Mouse (Mus musculus) embryonic facial prominence, embryonic 11.5 days (tissue): ENCODE data around the gene Ush2a. TPM values are rescaled to one million over a fixed set of nuclear protein-coding genes. Genes with fewer than 3 reads are reported as not detected.

Experiments used
- ATAC-seq: fragments of 200-750 bp; cut with Nextera tagmentation; replicated peaks from 2 replicates; pipeline ENCODE4 v1.8.0; 2017; ENCODE audit warnings: low read depth; ENCODE audit not compliant: insufficient number of reproducible peaks, low FRiP score, low TSS enrichment
- DNase-seq: peaks from one replicate; pipeline ENCODE4 v3.0.0-alpha.2; 2015; ENCODE audit warnings: low spot score
- H3K27ac ChIP-seq: fragments of 300-500 bp; sonication (generic); replicated peaks from 2 replicates; pipeline ENCODE4 v1.5.1; 2014; ENCODE audit warnings: mild to moderate bottlenecking, low read depth, low read length, control low read depth
- H3K27me3 ChIP-seq: fragments of 300-500 bp; sonication (generic); 2 replicates; pipeline ENCODE4 v1.6.1; 2014; ENCODE audit warnings: mild to moderate bottlenecking, low read length, moderate library complexity, mixed read lengths; ENCODE audit not compliant: control insufficient read depth, insufficient read depth
- H3K36me3 ChIP-seq: fragments of 300-500 bp; sonication (generic); replicated peaks from 2 replicates; pipeline ENCODE4 v1.6.1; 2014; ENCODE audit warnings: low read depth, mild to moderate bottlenecking, low read length, moderate library complexity, mixed read lengths; ENCODE audit not compliant: control insufficient read depth, insufficient read depth
- H3K4me1 ChIP-seq: fragments of 300-500 bp; sonication (generic); 2 replicates; pipeline ENCODE4 v1.6.1; 2014; ENCODE audit warnings: low read length, mixed read lengths; ENCODE audit not compliant: control insufficient read depth, insufficient read depth
- H3K4me2 ChIP-seq: fragments of 300-500 bp; sonication (generic); 2 replicates; pipeline ENCODE4 v1.6.1; 2014; ENCODE audit warnings: low read depth, mild to moderate bottlenecking, control low read depth, low read length, moderate library complexity
- H3K4me3 ChIP-seq: fragments of 300-500 bp; sonication (generic); 2 replicates; pipeline ENCODE4 v1.5.1; 2014; ENCODE audit warnings: low read depth, low read length, control low read depth
- H3K9ac ChIP-seq: fragments of 300-500 bp; sonication (generic); replicated peaks from 2 replicates; pipeline ENCODE4 v1.6.1; 2014; ENCODE audit warnings: mild to moderate bottlenecking, control low read depth, low read length
- H3K9me3 ChIP-seq: fragments of 300-500 bp; sonication (generic); replicated peaks from 2 replicates; pipeline ENCODE4 v1.6.1; 2016; ENCODE audit warnings: mild to moderate bottlenecking, low read length, inconsistent platforms, mixed read lengths; ENCODE audit not compliant: control insufficient read depth
- WGBS: fragments of 180-500 bp; shearing (Covaris S2); extraction: QIAGEN DNeasy Blood & Tissue Kit; methylation state at CpG from one replicate; pipeline ENCODE4 v1.1.7; 2014; 5-methylcytosine and 5-hydroxymethylcytosine counted together
- polyA plus RNA-seq: library from polyadenylated mRNA; unstranded; fragments of >200 nt; fragmentation: Nextera tagmentation; extraction: Ambion mirVana; gene quantifications from 2 replicates; pipeline ENCODE4 v1.2.1, GENCODE M21; 2014

Ush2a gene
- polyA plus RNA-seq, 1 experiment from 2014 or later = 0.07 TPM

DNA sequence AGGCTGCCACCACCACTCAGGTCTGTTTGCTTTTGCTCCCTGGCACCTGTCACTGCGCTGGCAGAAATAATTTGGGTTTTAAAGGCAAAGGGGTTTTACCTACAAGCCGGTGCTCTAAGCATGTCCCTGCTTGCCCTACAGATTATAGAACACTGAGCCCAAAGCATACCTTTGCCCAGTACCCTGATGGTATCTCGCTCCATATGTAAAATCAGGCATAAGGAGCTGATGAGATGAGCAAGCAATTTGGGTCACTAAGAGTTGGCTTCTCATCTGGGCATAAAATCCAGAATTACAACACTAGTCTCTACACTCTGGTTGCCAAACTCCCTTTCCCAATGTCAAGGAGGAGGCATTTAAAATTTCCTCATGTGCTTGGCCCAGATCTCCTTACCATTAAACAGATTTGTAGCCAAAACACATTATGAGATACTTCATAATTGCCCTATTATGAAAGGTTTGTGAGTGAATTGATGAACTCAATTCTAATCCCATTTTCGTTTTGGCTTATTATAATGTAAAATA is 616.8 kb downstream of the Ush2a start:
- Histone ChIP-seq H3K9me3 (no peaks in the 10 kb centered on the region), H3K27me3 (no peaks in the 10 kb centered on the region), H3K4me1 (no peaks in the 10 kb centered on the region), H3K4me2 (no peak overlapping the region), H3K27ac (no peak overlapping the region), H3K36me3 (no peaks in the 10 kb centered on the region), H3K9ac (no peak overlapping the region), H3K4me3 (no peak overlapping the region)
- DNase-seq = no peak
- WGBS = 87% methylated on average over 4 of the region's 4 CpGs
- ATAC-seq = no peak

GRCm38 (mm10) chr1:188896906-188897551 is 635.2 kb downstream of the Ush2a start:
- Histone ChIP-seq H3K4me1 (no peaks in the 10 kb centered on the region), H3K4me3 (no peak overlapping the region), H3K27me3 (no peaks in the 10 kb centered on the region), H3K27ac (no peak overlapping the region), H3K9me3 (no peaks in the 10 kb centered on the region), H3K9ac (no peak overlapping the region), H3K36me3 (no peaks in the 10 kb centered on the region), H3K4me2 (no peak overlapping the region)
- ATAC-seq = no peak
- 57% methylated on average over 4 of the region's 4 CpGs for WGBS
- DNase-seq = no peak

GRCm38 (mm10) chr1:188904091-188904490 is 642.3 kb downstream of the Ush2a start:
- Histone ChIP-seq H3K36me3 (no peaks in the 10 kb centered on the region), H3K9ac (no peak overlapping the region), H3K4me1 (no peaks in the 10 kb centered on the region), H3K27me3 (no peaks in the 10 kb centered on the region), H3K9me3 (no peaks in the 10 kb centered on the region), H3K4me3 (no peak overlapping the region), H3K4me2 (no peak overlapping the region), H3K27ac (no peak overlapping the region)
- no peak for ATAC-seq
- DNase-seq = peak; percentile 48
- 57% methylated on average over 10 of the region's 10 CpGs for WGBS

DNA sequence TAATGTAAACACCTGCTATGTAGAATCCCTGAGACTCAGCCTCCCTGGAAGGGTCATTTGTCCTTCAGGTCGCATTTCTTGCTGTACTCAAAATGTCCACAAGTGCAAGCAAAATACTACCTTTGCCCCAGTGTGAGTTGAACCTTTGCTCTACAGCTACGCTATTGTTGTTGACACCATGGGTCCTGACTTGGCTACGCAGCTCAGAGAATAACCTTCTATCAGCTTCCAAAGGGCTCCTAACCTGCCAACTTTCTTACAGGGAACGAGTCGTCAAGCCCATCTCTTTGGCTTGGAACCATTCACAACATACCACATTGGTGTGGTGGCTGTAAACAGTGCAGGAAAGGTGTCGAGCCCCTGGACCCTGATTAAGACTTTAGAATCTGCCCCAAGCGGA is 644.4 kb downstream of the Ush2a start:
- Histone ChIP-seq H3K27me3 (no peaks in the 10 kb centered on the region), H3K9ac (no peak overlapping the region), H3K36me3 (no peaks in the 10 kb centered on the region), H3K4me1 (no peaks in the 10 kb centered on the region), H3K4me3 (no peak overlapping the region), H3K4me2 (no peak overlapping the region), H3K27ac (no peak overlapping the region), H3K9me3 (no peaks in the 10 kb centered on the region)
- no peak for ATAC-seq
- WGBS = 90% methylated on average over 7 of the region's 7 CpGs
- no peak for DNase-seq

DNA sequence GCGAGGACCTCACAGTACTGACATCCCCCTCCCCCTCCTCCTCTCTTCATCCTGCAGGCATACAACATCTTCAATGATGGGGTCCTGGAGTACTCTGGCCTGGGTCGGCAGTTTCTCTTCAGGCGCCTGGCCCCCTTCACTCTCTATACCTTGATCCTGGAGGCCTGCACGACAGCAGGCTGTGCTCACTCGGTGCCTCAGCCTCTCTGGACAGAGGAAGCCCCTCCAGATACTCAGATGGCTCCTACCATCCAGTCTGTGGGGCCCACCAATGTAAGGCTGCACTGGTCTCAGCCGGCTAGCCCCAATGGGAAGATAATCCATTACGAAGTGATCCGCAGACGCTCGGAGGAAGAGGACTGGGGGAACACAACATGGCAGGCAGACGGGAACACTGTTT is 648.8 kb downstream of the Ush2a start:
- no peaks in the 10 kb centered on the region for H3K27me3 ChIP-seq
- no peaks in the 10 kb centered on the region for H3K9me3 ChIP-seq
- no peaks in the 10 kb centered on the region for H3K4me1 ChIP-seq
- 90% methylated on average over 11 of the region's 11 CpGs for WGBS
- no peak overlapping the region for H3K27ac ChIP-seq
- H3K4me2 ChIP-seq = no peak overlapping the region
- ATAC-seq (no peak), DNase-seq (no peak)
- H3K36me3 ChIP-seq = no peaks in the 10 kb centered on the region
- no peak overlapping the region for H3K4me3 ChIP-seq
- H3K9ac ChIP-seq = no peak overlapping the region

- DNase-seq (no peak), ATAC-seq (no peak)
- WGBS = 18% methylated on average over 1 of the region's 1 CpGs
- H3K27me3 ChIP-seq = no peaks in the 10 kb centered on the region
- no peaks in the 10 kb centered on the region for H3K4me1 ChIP-seq
- H3K4me2 ChIP-seq = no peak overlapping the region
- H3K27ac ChIP-seq = no peak overlapping the region
- no peaks in the 10 kb centered on the region for H3K36me3 ChIP-seq
- no peaks in the 10 kb centered on the region for H3K9me3 ChIP-seq
- no peak overlapping the region for H3K9ac ChIP-seq
- H3K4me3 ChIP-seq = no peak overlapping the region
Observed at GRCm38 (mm10) chr1:188919946-188920345, 658.1 kb downstream of the Ush2a start.

DNA sequence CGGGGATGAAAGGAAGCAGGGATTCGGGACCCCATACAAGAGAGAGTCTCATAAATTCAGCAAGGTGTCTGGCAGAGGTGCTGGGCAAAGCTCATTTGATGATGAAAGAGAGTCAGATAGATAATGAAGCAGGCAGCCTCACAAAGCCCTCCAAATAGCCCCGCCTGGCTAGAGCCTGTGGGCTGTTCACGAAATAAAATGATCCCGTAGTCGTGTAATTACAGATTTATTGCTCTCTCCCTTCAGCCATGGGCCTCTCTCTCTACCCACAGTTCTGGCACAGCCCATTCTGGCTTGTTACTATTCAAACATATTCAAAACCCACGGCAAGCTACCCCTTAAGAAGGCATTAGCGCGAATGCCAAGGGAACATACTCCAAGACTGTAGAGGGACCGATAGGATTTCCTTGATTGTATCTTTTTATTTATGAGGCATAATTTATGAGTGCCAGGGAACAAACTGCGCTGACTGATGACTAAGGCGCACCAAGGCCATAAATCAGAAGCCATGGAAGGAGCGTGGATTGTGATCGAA is 675.5 kb downstream of the Ush2a start:
- Histone ChIP-seq H3K9me3 (no peaks in the 10 kb centered on the region), H3K9ac (no peak overlapping the region), H3K4me3 (no peak overlapping the region), H3K36me3 (no peaks in the 10 kb centered on the region), H3K27me3 (no peaks in the 10 kb centered on the region), H3K27ac (no peak overlapping the region), H3K4me1 (no peaks in the 10 kb centered on the region), H3K4me2 (no peak overlapping the region)
- 95% methylated on average over 14 of the region's 14 CpGs for WGBS
- ATAC-seq (no peak), DNase-seq (no peak)

DNA sequence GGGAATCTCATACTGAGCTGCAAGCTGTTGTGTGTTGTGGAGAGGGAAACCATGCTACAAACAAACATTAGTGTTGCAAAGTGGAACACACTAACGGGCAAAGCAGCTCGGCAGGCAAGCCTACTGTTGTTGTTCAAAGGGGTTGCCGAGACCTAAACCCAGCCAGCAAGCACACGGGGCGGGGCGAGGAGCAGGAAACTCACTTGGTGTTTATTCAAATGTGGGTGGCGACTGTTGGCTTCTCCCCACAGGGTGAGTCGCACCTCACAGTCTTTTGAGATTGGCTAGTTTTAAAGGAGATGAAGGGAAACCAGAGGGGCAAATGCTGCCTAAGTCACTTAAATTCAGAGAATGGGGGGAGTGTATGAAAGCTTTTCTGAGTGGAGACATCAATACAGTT is 683.5 kb downstream of the Ush2a start:
- Histone ChIP-seq H3K36me3 (no peaks in the 10 kb centered on the region), H3K4me1 (no peaks in the 10 kb centered on the region), H3K9ac (no peak overlapping the region), H3K9me3 (no peaks in the 10 kb centered on the region), H3K27ac (no peak overlapping the region), H3K4me2 (no peak overlapping the region), H3K27me3 (no peaks in the 10 kb centered on the region), H3K4me3 (no peak overlapping the region)
- no peak for DNase-seq
- ATAC-seq = no peak
- WGBS = 44% methylated on average over 8 of the region's 8 CpGs
